Mouse (Mus musculus) mouse trophoblast stem cell (cell line): ENCODE data around the gene Rpl21.

Experiments used
- in situ Hi-C, 2 experiments: fragments of 300-500 bp; cut with MseI, MboI; formaldehyde crosslinking; loops; 2 replicates in 1 of 2; 3 replicates in 1 of 2; pipeline ENCODE4 v1.15.1; 2025

The Rpl21 gene

GRCm38 (mm10) chr5:146832769-146833448, at the start of gene Rpl21:
TSS of gene Rpl21 (plus strand) at chr5:146832890.
- in situ Hi-C loops: no loop called here

- in situ Hi-C loops: no loop called here
Measured at GRCm38 (mm10) chr5:146783300-146783699, 49.4 kb upstream of the Rpl21 start.

- in situ Hi-C loops: no loop called here
Measured at GRCm38 (mm10) chr5:146783891-146784290, 48.8 kb upstream of the Rpl21 start.

- in situ Hi-C loops: no loop called here
Measured at GRCm38 (mm10) chr5:146786123-146786522, 46.6 kb upstream of the Rpl21 start.

GRCm38 (mm10) chr5:146789413-146789812, 43.3 kb upstream of the Rpl21 start:
- in situ Hi-C loops: no loop called here

GRCm38 (mm10) chr5:146790944-146791343, 41.7 kb upstream of the Rpl21 start:
- in situ Hi-C loops: no loop called here

- in situ Hi-C loops: no loop called here
Measured at GRCm38 (mm10) chr5:146792140-146792791, 40.4 kb upstream of the Rpl21 start.

GRCm38 (mm10) chr5:146793630-146794083, 39.0 kb upstream of the Rpl21 start:
- in situ Hi-C loops: no loop called here

- in situ Hi-C loops: no loop called here
Measured at GRCm38 (mm10) chr5:146794084-146794852, 38.4 kb upstream of the Rpl21 start.

GRCm38 (mm10) chr5:146794853-146795252, 37.8 kb upstream of the Rpl21 start, which contains the start of gene Usp12:
TSS of gene Usp12 (minus strand) at chr5:146795006.
- in situ Hi-C loops: no loop called here

- in situ Hi-C loops: no loop called here
Measured at GRCm38 (mm10) chr5:146795728-146796127, 37.0 kb upstream of the Rpl21 start.

GRCm38 (mm10) chr5:146798031-146798430, 34.7 kb upstream of the Rpl21 start:
- in situ Hi-C loops: no loop called here

GRCm38 (mm10) chr5:146806004-146806430, 26.7 kb upstream of the Rpl21 start:
- in situ Hi-C loops: no loop called here

- in situ Hi-C loops: loop anchor here in 1 of 2 experiments (10.0 kb wide), 1 partner anchor 105 kb away; no protein-coding TSS in a partner anchor
Measured at GRCm38 (mm10) chr5:146809951-146810350, 22.7 kb upstream of the Rpl21 start.

GRCm38 (mm10) chr5:146812866-146813265, 19.8 kb upstream of the Rpl21 start:
- in situ Hi-C loops: loop anchor here in 1 of 2 experiments (10.0 kb wide), 1 partner anchor 108 kb away; no protein-coding TSS in a partner anchor

- in situ Hi-C loops: loop anchor here in 1 of 2 experiments (10.0 kb wide), 1 partner anchor 109 kb away; no protein-coding TSS in a partner anchor
Measured at GRCm38 (mm10) chr5:146813421-146813820, 19.3 kb upstream of the Rpl21 start.

GRCm38 (mm10) chr5:146815394-146815793, 17.3 kb upstream of the Rpl21 start:
- in situ Hi-C loops: loop anchor here in 1 of 2 experiments (10.0 kb wide), 1 partner anchor 111 kb away; no protein-coding TSS in a partner anchor

GRCm38 (mm10) chr5:146817583-146817982, 15.1 kb upstream of the Rpl21 start:
- in situ Hi-C loops: loop anchor here in 1 of 2 experiments (10.0 kb wide), 1 partner anchor 113 kb away; no protein-coding TSS in a partner anchor

- in situ Hi-C loops: loop anchor here in 1 of 2 experiments (10.0 kb wide), 1 partner anchor 114 kb away; no protein-coding TSS in a partner anchor
Measured at GRCm38 (mm10) chr5:146818906-146819623, 13.6 kb upstream of the Rpl21 start.

- in situ Hi-C loops: no loop called here
Measured at GRCm38 (mm10) chr5:146823005-146823404, 9.7 kb upstream of the Rpl21 start.

GRCm38 (mm10) chr5:146829528-146829927, 3.2 kb upstream of the Rpl21 start:
- in situ Hi-C loops: no loop called here
